Mouse (Mus musculus) CH12.LX (cell line): Measurements from ENCODE around the gene D17H6S53E.

Experiments
- CTCF ChIP-seq, 2 experiments: IDR thresholded peaks in 1 of 2; conservative IDR thresholded peaks in 1 of 2; 2 replicates each; pipeline ENCODE4 v1.5.1; 2011 to 2012; ENCODE audit warnings: low read depth in 2 of 2, low read length in 2 of 2, improper control_type of control experiment in 1 of 2, inconsistent platforms in 1 of 2, mild to moderate bottlenecking in 1 of 2, moderate library complexity in 1 of 2
- E2F4 ChIP-seq: IDR thresholded peaks from 2 replicates; pipeline ENCODE4 v1.6.1; 2011; ENCODE audit warnings: low read depth, low read length, improper control_type of control experiment; ENCODE audit not compliant: insufficient replicate concordance
- ETS1 ChIP-seq: conservative IDR thresholded peaks from 2 replicates; pipeline ENCODE4 v1.6.1; 2012; ENCODE audit warnings: low read depth, mild to moderate bottlenecking, inconsistent platforms, low read length, improper control_type of control experiment, moderate library complexity
- HCFC1 ChIP-seq: IDR thresholded peaks from 2 replicates; pipeline ENCODE4 v1.6.1; 2012; ENCODE audit warnings: low read depth, mild to moderate bottlenecking, inconsistent platforms, low read length, improper control_type of control experiment
- MAFK ChIP-seq: IDR thresholded peaks from 2 replicates; pipeline ENCODE4 v1.6.1; 2011; ENCODE audit warnings: low read length, improper control_type of control experiment; ENCODE audit not compliant: insufficient replicate concordance
- MEF2A ChIP-seq: IDR thresholded peaks from 2 replicates; pipeline ENCODE4 v1.6.1; 2014; ENCODE audit warnings: low read depth, mild to moderate bottlenecking, inconsistent platforms, low read length, improper control_type of control experiment, borderline replicate concordance
- POLR2A ChIP-seq: IDR thresholded peaks from 2 replicates; pipeline ENCODE4 v1.6.1; 2011; ENCODE audit warnings: low read depth, mild to moderate bottlenecking, improper control_type of control experiment, low read length
- USF1 ChIP-seq: IDR thresholded peaks from 2 replicates; pipeline ENCODE4 v1.6.1; 2014; ENCODE audit warnings: low read depth, mild to moderate bottlenecking, inconsistent platforms, low read length, improper control_type of control experiment
- USF2 ChIP-seq: conservative IDR thresholded peaks from 2 replicates; pipeline ENCODE4 v1.6.1; 2011; ENCODE audit warnings: low read depth, low read length, improper control_type of control experiment

DNA sequence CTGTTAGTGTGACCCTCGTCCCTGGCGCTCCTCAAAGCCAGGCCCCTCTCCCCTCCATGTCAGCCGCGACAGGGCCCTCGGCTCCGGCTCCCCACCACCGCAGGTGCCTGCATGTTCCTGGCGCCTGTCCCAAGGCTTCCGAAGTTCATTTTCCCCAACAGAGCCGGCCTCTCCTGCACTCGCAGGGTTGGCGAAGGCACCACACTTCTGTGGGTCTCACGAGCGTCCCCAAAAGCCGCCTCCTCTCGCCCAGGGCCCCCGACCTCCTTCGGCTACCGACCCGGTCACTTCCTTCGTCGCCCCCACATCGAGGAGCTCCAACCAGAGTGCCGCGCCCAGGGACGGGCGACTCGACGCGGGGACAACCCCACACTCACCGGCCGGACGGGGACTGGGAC, 5.4 kb upstream of the D17H6S53E start:
- TF ChIP-seq CTCF (conservative IDR thresholded peaks at IDR 0.05 in 1 of 2, IDR thresholded peaks at IDR 0.05 in 1 of 2; ENCODE audit: low read depth in 2 of 2, low read length in 2 of 2) (no peak), ETS1 (no peak), MAFK (no peak), E2F4 (no peak), HCFC1 (no peak), POLR2A (no peak), USF2 (no peak), MEF2A (no peak), USF1 (no peak)
